Mouse (Mus musculus): ENCODE measurements around the gene Gm49339.

GRCm38 (mm10) chr10:51530813-51531212, 50.4 kb downstream of the Gm49339 start:
- TF ChIP-seq HCFC1 (IDR thresholded peaks at IDR 0.05; ENCODE audit: borderline replicate concordance, insufficient read depth, low read length), result no peak
- TF ChIP-seq ZC3H11A (IDR thresholded peaks at IDR 0.05; ENCODE audit: borderline replicate concordance, low read depth, low read length), result no peak
- TF ChIP-seq MAFK (IDR thresholded peaks at IDR 0.05; ENCODE audit: insufficient read depth, low read depth, low read length), result no peak
- no peak for TF ChIP-seq ZNF384 (IDR thresholded peaks at IDR 0.05; ENCODE audit: low read depth, low read length)
- TF ChIP-seq CHD2 (IDR thresholded peaks at IDR 0.05; ENCODE audit: low read depth, low read length), result no peak
